Mouse (Mus musculus): Measurements from ENCODE around the gene Tyw1.
A peak's percentile ranks its signal among the peaks of the same experiment; 100 is the strongest.

The Tyw1 gene

DNA sequence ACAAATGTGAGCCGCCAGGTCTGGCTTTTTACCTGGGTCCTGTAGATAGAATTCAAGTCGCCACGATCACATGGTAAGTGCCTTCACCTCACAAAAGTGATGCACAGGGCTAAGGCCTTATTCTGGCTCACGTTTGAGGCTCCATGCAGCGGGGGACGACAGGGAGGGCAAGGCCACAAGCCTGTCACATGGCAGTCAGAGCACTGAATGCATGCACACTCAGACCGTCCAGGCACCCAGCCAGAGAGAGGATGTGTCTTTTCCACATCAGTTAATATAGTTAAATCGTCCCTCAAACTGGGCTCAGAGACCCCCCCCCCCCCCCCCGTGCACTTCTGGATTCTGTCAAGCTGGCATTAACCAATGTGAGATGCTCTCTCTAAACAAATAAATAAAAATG is 60.9 kb downstream of the Tyw1 start:
- DNase-seq (ENCODE audit: low spot score in 2 of 2): no peak

DNA sequence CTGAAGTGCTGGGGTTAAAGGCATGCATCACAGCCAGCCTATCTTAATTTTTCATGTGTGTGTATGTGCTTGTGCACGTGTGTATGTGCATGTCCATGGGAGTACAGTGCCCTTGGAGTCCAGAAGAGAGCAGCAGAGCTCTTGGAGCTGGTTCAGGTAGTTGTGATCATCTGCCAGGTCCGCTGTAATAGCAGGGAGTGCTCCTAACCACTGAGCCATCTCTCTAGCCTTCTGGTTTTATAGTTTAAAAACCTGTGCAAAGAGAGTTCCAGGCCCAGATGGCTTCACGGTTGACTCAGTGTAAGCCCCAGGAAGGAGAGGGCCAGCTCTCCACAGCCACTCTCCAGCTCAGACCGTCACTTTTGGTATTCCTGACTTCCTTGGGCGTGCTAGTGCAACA is 64.4 kb downstream of the Tyw1 start:
- no peak for DNase-seq (ENCODE audit: low spot score in 2 of 2)

DNA sequence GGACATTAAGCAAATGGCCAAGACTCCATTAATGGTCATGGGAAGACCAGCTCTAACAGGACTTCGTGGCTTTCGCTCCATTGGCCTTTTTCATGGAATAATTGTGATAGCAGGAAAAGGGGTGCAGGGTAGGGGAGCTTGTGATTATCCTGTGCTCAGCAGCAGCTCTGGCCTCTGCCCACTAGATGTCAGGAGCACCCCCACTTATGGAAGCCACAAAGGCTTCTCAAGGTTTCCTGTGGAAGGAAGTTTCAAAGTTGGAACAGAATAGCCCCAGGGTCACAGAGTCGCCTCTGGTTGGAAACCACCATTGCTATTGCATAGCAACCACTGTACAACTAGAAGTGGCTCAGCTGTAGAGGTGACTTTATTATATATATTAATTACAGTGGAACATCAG is 65.1 kb downstream of the Tyw1 start:
- no peak for DNase-seq (ENCODE audit: low spot score in 2 of 2)

DNA sequence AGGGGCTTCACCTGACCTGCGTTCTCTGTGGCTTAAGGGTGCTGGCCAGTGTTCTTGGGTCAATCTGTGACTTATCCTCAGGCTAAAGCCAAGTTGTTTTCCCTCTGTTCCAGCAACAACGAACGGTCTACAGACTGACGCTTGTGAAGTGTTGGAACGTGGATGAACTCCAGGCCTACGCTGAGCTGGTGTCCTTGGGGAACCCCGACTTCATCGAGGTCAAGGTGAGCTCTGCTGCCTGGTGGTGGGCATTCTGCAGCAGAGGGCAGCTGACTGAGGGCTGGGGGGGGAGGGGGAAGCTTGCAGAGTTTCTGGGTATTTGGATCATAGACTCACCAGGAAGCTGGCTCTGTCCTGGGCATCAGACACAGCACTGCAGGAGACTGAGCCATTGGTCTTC is 70.1 kb downstream of the Tyw1 start:
- no peak for DNase-seq (ENCODE audit: low spot score in 2 of 2)

DNA sequence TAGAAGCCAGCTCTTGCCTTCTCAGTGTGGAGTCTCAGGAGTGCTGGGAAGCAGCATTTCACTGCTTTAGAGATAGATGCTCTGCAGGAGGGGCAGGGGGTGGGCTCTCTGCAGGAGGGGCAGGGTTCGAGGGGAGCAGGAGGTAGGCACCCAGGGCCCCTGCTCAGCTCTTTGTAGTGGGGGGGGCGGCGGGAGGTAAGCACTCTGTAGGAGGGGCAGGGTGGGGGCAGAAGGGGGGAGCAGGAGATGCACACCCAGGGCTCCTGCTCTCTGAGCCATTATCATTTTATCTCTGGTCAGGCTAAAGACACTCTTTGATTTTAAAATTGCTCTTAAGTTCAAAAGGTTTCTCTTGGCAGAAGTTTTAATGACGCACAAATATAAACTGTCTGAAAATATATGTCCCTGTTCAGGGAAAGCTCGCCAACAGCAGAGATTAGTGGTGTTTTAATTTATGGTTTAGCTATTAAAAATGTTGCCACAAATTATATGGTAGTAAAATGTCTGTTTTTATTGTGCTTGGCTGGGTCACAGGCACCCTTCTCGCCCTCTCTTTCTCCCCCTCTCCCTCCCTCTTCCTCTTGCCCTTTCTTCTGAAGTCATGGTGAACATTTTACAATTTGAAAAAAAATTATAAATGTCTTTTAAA is 72.3 kb downstream of the Tyw1 start:
- no peak for DNase-seq (ENCODE audit: low spot score in 2 of 2)

DNA sequence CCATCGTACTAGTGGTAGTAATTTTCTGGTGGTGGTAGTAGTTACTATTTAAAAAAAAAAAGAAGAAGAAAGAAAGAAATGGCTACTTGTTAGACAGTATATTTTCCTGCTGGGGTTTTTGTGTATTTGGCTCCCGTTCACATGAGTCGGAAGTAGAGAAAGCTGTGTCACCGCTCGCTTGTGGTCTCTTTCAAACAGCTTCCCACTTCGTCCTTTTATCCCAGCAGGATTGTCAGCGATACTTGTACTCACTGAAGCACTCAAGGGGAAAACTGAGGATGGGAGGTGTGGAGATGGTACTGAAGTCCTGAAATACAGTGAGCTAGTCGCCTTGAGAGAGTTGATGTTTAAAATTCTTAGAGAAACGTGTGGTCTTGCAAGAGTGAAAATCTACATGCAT is 72.9 kb downstream of the Tyw1 start:
- no peak for DNase-seq (ENCODE audit: low spot score in 2 of 2)

DNA sequence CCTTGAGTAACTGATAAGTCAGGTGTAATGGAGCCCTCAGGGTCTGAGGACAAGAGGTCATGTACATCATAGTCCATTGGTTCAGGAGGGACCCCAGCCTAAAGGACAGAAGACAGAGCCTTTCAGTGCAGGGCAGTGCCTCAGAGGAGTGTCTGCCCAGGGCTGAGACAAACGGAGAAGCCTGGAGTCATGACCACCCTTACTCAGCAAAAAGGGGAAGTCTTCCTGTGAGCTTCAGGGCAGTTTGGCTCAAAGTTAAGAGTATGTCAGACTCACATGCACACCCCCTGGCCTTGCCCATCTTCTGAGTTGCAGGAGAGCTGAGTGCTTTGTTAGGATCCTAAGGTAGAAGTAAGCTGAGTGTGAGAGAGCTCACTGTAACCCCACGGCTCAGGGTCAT is 74.5 kb downstream of the Tyw1 start:
- no peak for DNase-seq (ENCODE audit: low spot score in 2 of 2)

DNA sequence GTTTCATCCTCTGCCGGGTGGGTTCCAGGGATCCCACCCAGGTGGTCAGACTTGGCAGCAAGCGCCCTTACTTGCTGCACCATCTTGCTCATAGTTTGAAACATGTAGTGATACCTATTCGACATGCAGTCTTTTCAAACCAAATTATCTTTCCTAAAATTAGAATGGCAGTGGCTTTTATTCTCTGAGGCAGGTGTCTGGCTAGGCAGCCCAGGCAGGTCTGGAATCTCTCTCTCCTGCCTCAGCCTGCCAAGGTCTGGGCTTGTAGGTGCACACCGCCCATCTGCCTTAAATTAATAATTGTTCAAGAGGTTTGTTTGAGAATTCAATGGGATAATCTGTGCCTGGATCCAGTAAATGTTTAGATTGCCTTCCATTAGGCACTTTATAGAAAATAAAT is 75.4 kb downstream of the Tyw1 start:
- DNase-seq (ENCODE audit: low spot score in 2 of 2): no peak

DNA sequence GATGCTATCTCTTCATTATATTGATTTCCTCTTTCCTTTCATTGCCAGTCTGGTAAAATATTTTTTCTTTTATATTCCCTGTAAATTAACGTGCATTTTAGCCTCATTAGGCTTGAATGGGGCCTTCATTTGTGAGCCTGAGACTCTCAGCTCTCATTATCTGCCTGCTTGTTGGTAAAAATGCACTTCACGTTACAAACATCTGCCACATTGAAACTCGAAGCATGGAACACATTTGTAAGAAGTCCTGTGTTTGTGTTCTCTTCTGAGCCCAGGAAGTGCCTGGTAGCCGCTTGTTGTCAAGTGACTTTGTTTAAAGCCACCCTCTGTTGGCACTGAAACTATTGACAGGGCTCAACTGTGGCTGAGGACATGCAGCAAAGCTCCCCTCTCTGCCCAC is 75.8 kb downstream of the Tyw1 start:
- DNase-seq (ENCODE audit: low spot score in 2 of 2): no peak

DNA sequence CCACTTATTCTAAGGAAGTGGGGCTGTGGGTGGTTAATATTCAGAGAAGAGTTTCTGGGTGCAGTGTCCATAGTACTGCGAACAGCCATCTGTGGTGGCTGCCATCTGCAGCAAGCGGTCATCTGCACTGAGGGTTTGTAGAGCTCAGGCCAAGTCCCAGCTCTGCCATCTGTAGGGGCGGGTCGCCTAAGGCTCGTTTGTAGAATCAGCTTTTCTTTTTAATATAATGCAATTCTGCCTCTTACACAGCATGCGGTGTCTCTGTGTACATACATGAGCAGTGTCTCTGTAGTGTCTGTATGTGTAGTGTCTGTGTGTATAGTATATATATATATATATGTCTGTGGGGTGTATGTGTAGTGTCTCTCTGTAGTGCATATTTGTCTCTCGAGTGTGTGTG is 78.1 kb downstream of the Tyw1 start:
- no peak for DNase-seq (ENCODE audit: low spot score in 2 of 2)

DNA sequence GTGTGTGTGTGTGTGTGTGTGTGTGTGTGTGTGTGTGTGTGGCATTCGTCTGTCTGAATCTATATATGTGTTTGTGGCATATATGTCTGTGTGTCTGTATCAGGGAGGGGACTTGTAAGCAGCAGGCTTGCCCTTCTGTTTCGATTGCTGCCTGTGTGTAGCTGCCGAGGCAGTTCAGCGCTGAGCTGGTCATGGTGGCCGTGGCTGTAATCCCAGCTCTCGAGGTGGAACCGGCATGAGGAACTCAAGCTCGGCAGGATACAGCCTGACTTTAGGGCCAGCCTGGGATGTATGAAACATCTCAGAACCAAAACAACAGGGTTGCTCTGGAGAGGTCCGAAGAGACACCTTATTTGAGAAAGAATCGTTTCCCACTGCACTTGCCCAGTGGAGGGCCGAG is 78.6 kb downstream of the Tyw1 start:
- no peak for DNase-seq (ENCODE audit: low spot score in 2 of 2)

DNA sequence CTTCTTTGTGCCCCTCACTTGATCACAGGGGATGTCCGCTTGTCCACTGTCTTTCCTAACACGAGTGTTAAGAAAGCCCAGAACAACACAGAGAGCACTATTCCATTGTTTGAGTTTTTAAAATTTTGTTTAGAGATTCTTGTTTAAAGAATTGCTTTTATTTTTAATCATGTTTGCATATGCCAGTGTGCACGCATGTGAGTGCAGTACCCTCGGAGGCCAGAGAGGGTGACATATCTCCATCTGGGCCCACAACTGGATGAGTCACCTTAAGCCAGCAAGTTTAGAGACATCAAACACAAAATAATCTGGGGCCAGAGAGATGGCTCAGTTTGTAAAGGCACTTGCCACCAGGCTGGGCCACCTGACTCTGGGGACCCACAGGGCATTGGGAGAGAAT is 80.0 kb downstream of the Tyw1 start:
- DNase-seq (ENCODE audit: low spot score in 2 of 2): no peak

DNA sequence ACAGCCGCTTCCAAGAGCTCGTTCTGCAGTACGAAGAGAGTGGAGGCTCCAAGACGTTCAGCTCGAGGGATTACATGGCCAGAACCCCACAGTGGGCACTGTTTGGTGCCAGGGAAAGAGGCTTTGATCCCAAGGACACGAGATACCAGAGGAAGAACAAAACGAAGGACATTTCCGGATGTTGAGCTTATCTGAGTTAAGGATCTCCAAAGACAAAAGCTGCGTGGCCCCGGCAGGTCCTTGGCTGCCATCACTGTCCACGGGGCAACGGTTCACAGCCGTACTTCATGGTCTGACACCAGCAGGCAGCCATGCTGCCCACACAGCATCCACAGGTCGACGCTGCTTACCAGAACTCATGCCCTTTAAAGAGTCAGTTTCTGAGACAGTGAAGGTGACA is 85.2 kb downstream of the Tyw1 start:
- no peak for DNase-seq (ENCODE audit: low spot score in 2 of 2)

DNA sequence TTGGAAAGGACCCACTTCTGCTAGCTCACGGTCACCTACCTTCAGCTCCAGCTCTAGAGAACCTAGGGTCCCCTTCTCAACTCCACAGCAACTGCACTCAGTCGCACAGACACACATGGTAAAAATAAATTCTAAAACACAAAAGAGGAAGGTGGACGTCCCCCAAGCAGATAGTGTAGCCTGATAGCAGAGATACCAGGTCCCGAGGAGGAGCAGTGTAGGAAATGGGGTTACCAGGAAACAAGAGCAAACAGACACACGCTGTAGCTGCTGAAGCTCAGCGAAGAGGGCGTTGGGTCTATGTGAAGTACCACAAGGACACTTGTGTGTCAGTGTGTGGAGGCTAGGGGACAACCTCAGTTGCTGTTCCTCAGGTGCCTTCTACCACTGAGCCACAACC is 89.6 kb downstream of the Tyw1 start:
- no peak for DNase-seq (ENCODE audit: low spot score in 2 of 2)

DNA sequence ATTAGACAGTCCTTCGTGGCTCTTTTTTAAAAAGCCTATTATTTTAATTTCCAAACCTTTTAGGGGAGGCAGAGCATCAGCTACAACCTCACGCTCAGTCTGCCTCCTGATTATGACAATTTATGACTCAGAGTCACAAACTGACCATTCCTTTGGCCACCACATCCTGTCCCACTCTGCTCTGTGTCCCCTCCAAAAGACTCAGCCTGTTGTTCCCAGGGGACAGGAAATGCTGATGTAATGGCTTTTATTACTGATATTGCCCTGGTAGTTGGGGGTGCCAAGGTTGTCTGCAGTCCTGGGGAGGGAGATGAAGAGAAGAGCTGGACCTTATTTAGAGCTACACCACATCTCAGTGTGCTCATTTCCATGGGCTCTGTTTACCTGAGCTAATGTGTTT is 90.5 kb downstream of the Tyw1 start:
- DNase-seq (ENCODE audit: low spot score in 2 of 2): no peak

DNA sequence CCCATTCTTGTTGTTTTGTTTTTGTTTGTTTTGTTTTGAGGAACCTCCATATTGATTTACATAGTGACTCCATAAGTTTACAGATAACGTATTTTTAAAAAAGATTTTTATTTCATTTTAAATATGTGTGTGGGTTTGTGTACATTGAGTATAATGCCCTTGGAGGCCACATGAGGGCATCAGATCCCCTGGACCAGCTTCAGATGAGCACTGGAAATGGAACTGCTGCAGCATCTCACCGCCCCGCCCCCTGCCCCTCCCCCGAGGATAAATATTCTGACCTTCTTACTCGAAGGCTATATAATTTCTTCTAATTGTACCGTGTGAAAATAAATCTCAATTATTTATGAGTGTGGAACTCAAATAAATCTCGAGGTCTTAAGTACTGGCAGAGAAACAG is 99.8 kb downstream of the Tyw1 start:
- no peak for DNase-seq (ENCODE audit: low spot score in 2 of 2)

DNA sequence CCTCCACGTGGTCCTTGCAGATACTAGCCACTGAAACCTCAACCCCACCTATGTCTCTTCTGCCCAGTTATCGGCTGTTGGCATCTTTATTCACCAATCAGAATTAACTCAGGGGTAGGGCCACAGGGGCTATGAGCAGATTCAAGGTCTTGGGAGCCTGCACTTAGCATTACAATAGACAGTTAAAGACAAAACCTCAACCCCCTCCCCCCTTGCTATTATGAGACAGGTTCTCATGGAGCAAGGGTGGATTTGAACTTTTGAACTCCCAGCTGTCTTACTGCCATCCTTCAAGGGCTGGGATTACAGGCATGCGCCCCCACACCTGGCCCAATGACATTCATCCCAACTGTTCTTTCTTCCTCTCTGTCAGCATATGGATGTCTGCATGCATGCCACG is 107.7 kb downstream of the Tyw1 start:
- no peak for DNase-seq (ENCODE audit: low spot score in 2 of 2)

DNA sequence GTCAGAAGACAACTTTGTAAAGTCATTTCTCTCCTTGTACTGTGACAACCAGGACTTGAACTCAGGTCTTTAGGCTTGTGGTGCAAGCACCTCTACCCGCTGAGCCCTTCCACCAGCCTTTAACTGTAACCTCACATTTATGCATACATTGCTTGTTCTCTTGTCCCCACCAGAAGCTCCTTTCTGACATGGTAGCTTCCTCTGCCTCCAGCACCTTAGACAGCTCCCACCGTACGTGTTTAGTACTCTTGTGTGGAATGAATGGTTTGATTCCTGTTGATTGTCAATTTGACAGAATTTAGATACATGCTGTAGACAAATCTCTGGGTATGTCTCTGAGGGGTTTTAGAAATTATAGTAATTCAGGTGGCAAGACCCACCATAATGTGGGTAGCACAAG is 108.4 kb downstream of the Tyw1 start:
- DNase-seq (ENCODE audit: low spot score in 2 of 2): no peak

DNA sequence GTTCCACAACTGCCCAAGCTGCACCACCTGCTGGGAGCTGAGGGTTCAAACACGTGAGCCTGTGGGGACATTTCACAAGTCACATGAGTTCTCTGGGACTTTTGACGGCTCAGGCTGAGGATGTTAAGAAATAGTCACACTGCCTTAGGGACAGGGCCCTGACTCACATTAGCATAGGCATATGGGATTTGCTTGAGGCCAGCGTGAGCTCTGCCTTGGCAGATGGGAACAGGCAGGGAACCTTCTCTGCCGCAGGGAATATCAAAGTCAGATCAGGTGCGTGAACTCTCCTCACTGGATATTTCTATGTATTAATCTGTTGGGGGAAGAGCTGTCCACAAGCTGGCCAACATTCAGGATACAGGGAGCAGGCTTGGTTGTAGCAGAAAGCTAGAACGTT is 112.8 kb downstream of the Tyw1 start:
- no peak for DNase-seq (ENCODE audit: low spot score in 2 of 2)

DNA sequence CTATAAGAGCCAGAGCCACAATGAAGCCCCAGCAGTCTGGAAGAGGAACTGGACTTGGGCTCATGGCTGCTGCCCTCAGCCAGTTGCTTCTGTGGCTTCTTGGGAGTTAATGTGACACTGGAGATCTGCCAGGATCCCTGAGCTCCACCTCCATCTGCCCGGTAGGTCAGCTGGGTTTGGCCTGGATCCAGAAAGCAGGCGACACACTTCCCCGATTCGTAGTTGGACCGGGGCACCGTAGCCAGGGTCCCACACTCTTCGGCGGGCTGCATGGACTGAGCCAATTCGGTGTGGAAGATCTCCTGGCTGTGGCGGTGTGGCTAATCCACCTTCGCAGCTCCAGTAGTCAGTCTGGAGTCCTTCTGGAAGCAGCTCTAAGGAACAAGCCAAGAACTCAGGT is 113.8 kb downstream of the Tyw1 start, which contains the start of gene Caln1:
Gene Caln1 (plus strand): TSS at position 219 of the 400 bp plus-strand sequence.
- no peak for DNase-seq (ENCODE audit: low spot score in 2 of 2)

DNA sequence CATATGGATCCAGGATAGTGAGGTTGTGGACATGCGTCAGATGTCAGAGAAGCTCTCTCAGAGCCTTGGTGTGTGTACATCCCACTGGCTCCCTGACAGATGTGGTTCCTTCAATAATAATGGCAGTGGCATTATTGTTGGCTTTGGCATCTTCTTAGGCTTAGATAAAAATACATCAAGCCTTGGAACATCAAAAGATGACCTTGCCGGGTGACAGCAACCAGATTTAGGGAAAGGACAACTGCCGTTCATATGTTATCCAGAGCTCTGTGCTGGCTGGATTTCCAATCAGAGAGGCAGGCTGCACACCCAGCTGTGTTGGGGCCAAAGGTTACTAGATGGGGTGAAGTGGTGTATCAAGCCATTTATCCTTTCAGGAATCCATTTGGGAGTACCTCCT is 120.0 kb downstream of the Tyw1 start:
- no peak for DNase-seq (ENCODE audit: low spot score in 2 of 2)

DNA sequence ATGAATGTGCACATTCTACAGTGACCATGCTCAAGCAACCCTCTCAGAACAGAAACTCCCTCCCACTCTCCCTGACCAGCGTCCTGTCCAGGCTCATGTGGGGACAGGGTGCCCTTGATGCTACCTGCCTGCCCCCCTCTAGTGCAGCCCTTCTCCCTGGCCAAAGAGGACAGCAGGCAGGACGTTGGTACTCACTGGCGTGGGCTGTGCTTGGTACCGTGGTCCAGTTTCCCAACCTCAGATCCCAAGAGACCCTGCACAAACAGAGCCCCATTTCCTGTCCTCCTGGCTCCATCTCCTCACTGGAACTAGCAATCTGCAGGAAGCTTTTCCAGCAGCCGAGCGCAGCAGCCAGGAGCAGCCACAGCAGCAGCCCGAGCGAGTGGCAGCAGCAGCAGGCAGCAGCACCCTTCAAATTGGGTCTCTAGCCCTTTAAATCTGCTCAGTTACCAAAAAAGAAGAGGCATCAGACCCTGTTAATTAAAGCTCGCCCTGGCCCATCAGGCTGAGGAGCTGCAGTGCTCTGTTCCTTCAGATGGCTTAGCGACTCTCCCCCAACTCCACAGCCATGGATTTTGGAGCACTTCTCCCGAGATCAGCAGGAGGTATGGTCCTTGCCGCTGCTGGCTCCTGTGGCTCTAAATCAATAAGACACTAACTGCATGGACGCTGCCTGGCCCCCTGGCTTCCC is 128.9 kb downstream of the Tyw1 start, which contains the start of gene A330070K13Rik:
Gene A330070K13Rik (minus strand): TSS at position 410 of the 691 bp plus-strand sequence.
- peak in 1 of 2 experiments; percentile 19 for DNase-seq (ENCODE audit: low spot score in 2 of 2)

DNA sequence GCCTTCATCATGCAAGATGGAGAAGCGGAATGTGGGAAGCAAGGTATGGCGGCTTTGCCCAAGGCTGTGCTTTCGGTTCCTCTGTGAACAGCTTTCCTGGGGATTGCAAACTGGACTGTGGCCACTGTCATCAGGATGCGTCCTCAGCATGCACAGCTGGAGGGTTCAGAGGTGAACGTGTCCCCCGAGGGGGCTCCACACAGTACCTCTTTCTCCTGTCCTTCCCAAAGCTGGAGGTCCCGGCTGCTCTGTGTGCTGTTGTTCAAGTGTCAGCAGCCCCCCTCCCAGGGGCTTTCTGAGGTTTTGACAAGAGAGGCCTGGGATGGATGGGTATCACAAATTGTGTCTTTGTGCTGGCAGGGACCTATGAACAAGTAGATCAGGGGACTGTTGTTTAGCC is 131.0 kb downstream of the Tyw1 start:
- no peak for DNase-seq (ENCODE audit: low spot score in 2 of 2)

Measured in frontal cortex, postnatal 14 days (tissue).